Mouse (Mus musculus) heart, postnatal 0 days (tissue): ENCODE measurements around the gene Pgm3. TPM values are rescaled to one million over a fixed set of nuclear protein-coding genes. Genes with fewer than 3 reads are reported as not detected.

Source experiments
- ATAC-seq: fragments of 200-750 bp; cut with Nextera tagmentation; 2 replicates; pipeline ENCODE4 v1.8.0; 2017; ENCODE audit warnings: low read depth, moderate number of reproducible peaks, moderate library complexity; ENCODE audit not compliant: insufficient read depth
- DNase-seq: peaks from one replicate; pipeline ENCODE4 v3.0.0-alpha.2; 2016; ENCODE audit warnings: low spot score
- H3K27ac ChIP-seq: fragments of 300-500 bp; sonication (generic); 2 replicates; pipeline ENCODE4 v1.5.1; 2014; ENCODE audit warnings: low read depth, mild to moderate bottlenecking
- H3K27me3 ChIP-seq: fragments of 300-500 bp; sonication (generic); 2 replicates; pipeline ENCODE4 v1.6.1; 2014; ENCODE audit warnings: low read length, mixed read lengths; ENCODE audit not compliant: control insufficient read depth, insufficient read depth
- H3K36me3 ChIP-seq: fragments of 300-500 bp; sonication (generic); replicated peaks from 2 replicates; pipeline ENCODE4 v1.6.1; 2014; ENCODE audit warnings: low read length, mixed read lengths; ENCODE audit not compliant: control insufficient read depth, insufficient read depth
- H3K4me1 ChIP-seq: fragments of 300-500 bp; sonication (generic); 2 replicates; pipeline ENCODE4 v1.6.1; 2014; ENCODE audit warnings: antibody characterized with exemption; ENCODE audit not compliant: control insufficient read depth, insufficient read depth
- H3K4me2 ChIP-seq: fragments of 300-500 bp; sonication (generic); 2 replicates; pipeline ENCODE4 v1.6.1; 2014; ENCODE audit warnings: low read depth, mild to moderate bottlenecking, low read length, moderate library complexity
- H3K4me3 ChIP-seq: fragments of 300-500 bp; sonication (generic); 2 replicates; pipeline ENCODE4 v1.5.1; 2014; ENCODE audit warnings: low read depth, low read length
- H3K9ac ChIP-seq: fragments of 300-500 bp; sonication (generic); replicated peaks from 2 replicates; pipeline ENCODE4 v1.6.1; 2014; ENCODE audit warnings: low read depth, low read length, mixed read lengths
- H3K9me3 ChIP-seq: fragments of 300-500 bp; sonication (generic); replicated peaks from 2 replicates; pipeline ENCODE4 v1.6.1; 2016; ENCODE audit warnings: low read length; ENCODE audit not compliant: control insufficient read depth
- CTCF ChIP-seq: IDR thresholded peaks from 2 replicates; pipeline ENCODE4 v1.5.1; 2016; ENCODE audit warnings: antibody characterized with exemption, control low read depth, low read depth
- EP300 ChIP-seq: IDR thresholded peaks from 2 replicates; pipeline ENCODE4 v1.6.1; 2016; ENCODE audit warnings: antibody characterized with exemption, low read depth
- WGBS: fragments of 180-500 bp; shearing (Covaris S2); extraction: QIAGEN DNeasy Blood & Tissue Kit; methylation state at CpG from one replicate; pipeline ENCODE4 v1.1.7; 2014; 5-methylcytosine and 5-hydroxymethylcytosine counted together
- polyA plus RNA-seq: library from polyadenylated mRNA; unstranded; fragments of >200 nt; fragmentation: Nextera tagmentation; extraction: Ambion mirVana; gene quantifications from 2 replicates; pipeline ENCODE4 v1.2.1, GENCODE M21; 2015
- total RNA-seq: library from RNA; depleted of rRNA; stranded (reverse); fragments of >200 nt; gene quantifications from 2 replicates; pipeline ENCODE4 v1.2.3, GENCODE M21; 2014; ENCODE audit warnings: low replicate concordance

Gene Pgm3
- total and polyA plus RNA-seq, 2 experiments from 2014 or later: 6.8 to 12.1 TPM

- Histone ChIP-seq H3K4me1 (no peaks in the 10 kb centered on the region), H3K4me2 (no peak overlapping the region), H3K9ac (no peak overlapping the region), H3K4me3 (no peak overlapping the region), H3K9me3 (no peaks in the 10 kb centered on the region), H3K27ac (no peak overlapping the region), H3K36me3 (no peaks in the 10 kb centered on the region), H3K27me3 (no peaks in the 10 kb centered on the region)
- ATAC-seq (no peak), DNase-seq (no peak)
- TF ChIP-seq EP300 (no peak), CTCF (no peak)
- 86% methylated on average over 11 of the region's 11 CpGs for WGBS
These were observed 15.6 kb upstream of the Pgm3 start for GRCm38 (mm10) chr9:86587019-86587795.

GRCm38 (mm10) chr9:86583740-86584139, 12.1 kb upstream of the Pgm3 start:
- TF ChIP-seq EP300: no peak
- peak; percentile 91 for TF ChIP-seq CTCF
- no peak overlapping the region for H3K9ac ChIP-seq
- no peak overlapping the region for H3K27ac ChIP-seq
- ATAC-seq (peak; percentile 64), DNase-seq (peak; percentile 58)
- H3K4me3 ChIP-seq: no peak overlapping the region
- H3K36me3 ChIP-seq: no peaks in the 10 kb centered on the region
- WGBS: 47% methylated on average over 3 of the region's 3 CpGs
- H3K4me1 ChIP-seq: no peaks in the 10 kb centered on the region
- no peak overlapping the region for H3K4me2 ChIP-seq
- H3K27me3 ChIP-seq: no peaks in the 10 kb centered on the region
- no peaks in the 10 kb centered on the region for H3K9me3 ChIP-seq

- Histone ChIP-seq H3K36me3 (no peaks in the 10 kb centered on the region), H3K4me1 (no peaks in the 10 kb centered on the region), H3K27me3 (no peaks in the 10 kb centered on the region), H3K9me3 (no peaks in the 10 kb centered on the region), H3K27ac (no peak overlapping the region), H3K4me3 (no peak overlapping the region), H3K4me2 (no peak overlapping the region), H3K9ac (no peak overlapping the region)
- no peak for TF ChIP-seq CTCF
- no peak for TF ChIP-seq EP300
- DNase-seq (no peak), ATAC-seq (no peak)
- 59% methylated on average over 10 of the region's 10 CpGs for WGBS
These were observed 8.0 kb upstream of the Pgm3 start for GRCm38 (mm10) chr9:86579657-86580056.

GRCm38 (mm10) chr9:86575178-86575577, 3.5 kb upstream of the Pgm3 start:
- Histone ChIP-seq H3K27ac (no peak overlapping the region), H3K4me3 (no peak overlapping the region), H3K4me2 (no peak overlapping the region), H3K9ac (no peak overlapping the region), H3K9me3 (no peaks in the 10 kb centered on the region), H3K36me3 (no peaks in the 10 kb centered on the region), H3K27me3 (no peaks in the 10 kb centered on the region), H3K4me1 (peaks cover 7% of the 10 kb centered on the region; the same call in 1 of the 2 replicates)
- 90% methylated on average over 6 of the region's 6 CpGs for WGBS
- ATAC-seq (no peak), DNase-seq (no peak)
- no peak for TF ChIP-seq EP300
- TF ChIP-seq CTCF: no peak

- H3K4me2 ChIP-seq: no peak overlapping the region
- ATAC-seq: no peak
- H3K27me3 ChIP-seq: no peaks in the 10 kb centered on the region
- no peaks in the 10 kb centered on the region for H3K9me3 ChIP-seq
- H3K27ac ChIP-seq: no peak overlapping the region
- H3K4me3 ChIP-seq: no peak overlapping the region
- TF ChIP-seq CTCF (no peak), EP300 (no peak)
- DNase-seq: peak; percentile 30
- H3K36me3 ChIP-seq: no peaks in the 10 kb centered on the region; the same call in 1 of the 2 replicates
- 66% methylated on average over 20 of the region's 20 CpGs for WGBS
- H3K4me1 ChIP-seq: peaks cover 7% of the 10 kb centered on the region; the same call in 1 of the 2 replicates
- no peak overlapping the region for H3K9ac ChIP-seq
These were observed 2.1 kb upstream of the Pgm3 start for GRCm38 (mm10) chr9:86573616-86574303.
